Mouse (Mus musculus) neural tube, embryonic 14.5 days (tissue): Measurements from ENCODE around the gene Zfp384. TPM values are rescaled to one million over a fixed set of nuclear protein-coding genes. Genes with fewer than 3 reads are reported as not detected.

Experiments
- ATAC-seq: fragments of 200-750 bp; cut with Nextera tagmentation; 2 replicates; pipeline ENCODE4 v1.8.0; 2017; ENCODE audit warnings: low read depth, mild to moderate bottlenecking, moderate TSS enrichment, moderate library complexity
- H3K27ac ChIP-seq: fragments of 300-500 bp; sonication (generic); 2 replicates; pipeline ENCODE4 v1.5.1; 2014; ENCODE audit warnings: low read depth, mild to moderate bottlenecking, control low read depth, low read length, moderate library complexity, mixed read lengths
- H3K27me3 ChIP-seq: fragments of 300-500 bp; sonication (generic); 2 replicates; pipeline ENCODE4 v1.6.1; 2014; ENCODE audit warnings: low read length; ENCODE audit not compliant: control insufficient read depth, insufficient read depth
- H3K36me3 ChIP-seq: fragments of 300-500 bp; sonication (generic); 2 replicates; pipeline ENCODE4 v1.6.1; 2014; ENCODE audit warnings: low read length, mixed read lengths; ENCODE audit not compliant: control insufficient read depth, insufficient read depth
- H3K4me1 ChIP-seq: fragments of 300-500 bp; sonication (generic); 2 replicates; pipeline ENCODE4 v1.6.1; 2014; ENCODE audit warnings: low read length; ENCODE audit not compliant: control insufficient read depth, insufficient read depth
- H3K4me2 ChIP-seq: fragments of 300-500 bp; sonication (generic); 2 replicates; pipeline ENCODE4 v1.6.1; 2014; ENCODE audit warnings: mild to moderate bottlenecking, low read depth, low read length, control low read depth
- H3K4me3 ChIP-seq: fragments of 300-500 bp; sonication (generic); 2 replicates; pipeline ENCODE4 v1.5.1; 2014; ENCODE audit warnings: low read depth, low read length, control low read depth, mixed read lengths
- H3K9ac ChIP-seq: fragments of 300-500 bp; sonication (generic); replicated peaks from 2 replicates; pipeline ENCODE4 v1.6.1; 2014; ENCODE audit warnings: low read depth, mild to moderate bottlenecking, control low read depth, low read length, mixed read lengths
- H3K9me3 ChIP-seq: fragments of 300-500 bp; sonication (generic); 2 replicates; pipeline ENCODE4 v1.6.1; 2016; ENCODE audit warnings: low read length; ENCODE audit not compliant: control insufficient read depth
- WGBS: fragments of 180-500 bp; shearing (Covaris S2); extraction: QIAGEN DNeasy Blood & Tissue Kit; methylation state at CpG from one replicate; pipeline ENCODE4 v1.1.7; 2014; 5-methylcytosine and 5-hydroxymethylcytosine counted together
- polyA plus RNA-seq: library from polyadenylated mRNA; unstranded; fragments of >200 nt; fragmentation: Nextera tagmentation; extraction: Ambion mirVana; gene quantifications from 2 replicates; pipeline ENCODE4 v1.2.1, GENCODE M21; 2014

The Zfp384 gene
- 12.3 and 16.5 TPM in 2 replicates for polyA plus RNA-seq

GRCm38 (mm10) chr6:125009129-125009180 is at the start of gene Zfp384:
Gene Zfp384, plus strand, starts transcription at chr6:125009145.
- Histone ChIP-seq H3K4me2 (peak within 1 kb of the TSS; percentile 95), H3K4me3 (peak within 1 kb of the TSS; percentile 68), H3K27ac (peak within 1 kb of the TSS; percentile 98), H3K27me3 (no peaks in the 10 kb centered on the region), H3K9ac (peak within 1 kb of the TSS; percentile 94), H3K4me1 (peaks cover 30% of the 10 kb centered on the region), H3K36me3 (peaks cover 17% of the 10 kb centered on the region), H3K9me3 (no peaks in the 10 kb centered on the region)
- 0% methylated on average over 3 of the region's 3 CpGs for WGBS
- no peak for ATAC-seq

- H3K27me3 ChIP-seq = no peaks in the 10 kb centered on the region
- no peak overlapping the region for H3K27ac ChIP-seq
- peaks cover 8% of the 10 kb centered on the region for H3K4me1 ChIP-seq
- peaks cover 36% of the 10 kb centered on the region for H3K36me3 ChIP-seq
- H3K4me2 ChIP-seq = no peak overlapping the region
- no peak overlapping the region for H3K4me3 ChIP-seq
- WGBS = 89% methylated on average over 13 of the region's 13 CpGs
- ATAC-seq = no peak
- H3K9ac ChIP-seq = no peak overlapping the region
- no peaks in the 10 kb centered on the region for H3K9me3 ChIP-seq
Observed at GRCm38 (mm10) chr6:124959960-124960359, 49.0 kb upstream of the Zfp384 start.

GRCm38 (mm10) chr6:124961021-124961420 is 47.9 kb upstream of the Zfp384 start:
- Histone ChIP-seq H3K36me3 (peaks cover 36% of the 10 kb centered on the region), H3K27me3 (no peaks in the 10 kb centered on the region), H3K27ac (no peak overlapping the region), H3K4me3 (no peak overlapping the region), H3K4me1 (peaks cover 10% of the 10 kb centered on the region), H3K9me3 (no peaks in the 10 kb centered on the region), H3K9ac (no peak overlapping the region), H3K4me2 (no peak overlapping the region)
- WGBS = 95% methylated on average over 12 of the region's 12 CpGs
- ATAC-seq = no peak

DNA sequence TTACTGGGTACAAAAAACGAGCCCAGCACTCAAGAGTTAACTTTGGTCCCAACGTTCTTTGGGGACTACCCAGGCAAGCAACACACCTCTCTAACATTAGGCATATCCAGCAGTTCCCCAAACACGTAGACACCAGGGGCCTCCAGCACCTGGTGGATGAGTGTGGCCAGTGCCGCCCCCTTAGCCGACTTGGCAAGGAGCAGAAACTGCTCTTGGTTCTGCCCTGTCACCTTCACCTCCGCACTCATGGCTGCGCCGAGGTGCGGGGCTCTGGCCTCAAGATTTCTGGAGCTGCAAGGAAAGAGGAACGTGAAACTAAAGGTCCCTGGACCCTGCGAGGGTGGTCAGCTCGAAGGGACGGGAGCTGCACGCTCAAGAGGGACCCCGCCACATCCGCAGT is 44.3 kb upstream of the Zfp384 start:
- no peaks in the 10 kb centered on the region for H3K9me3 ChIP-seq
- no peaks in the 10 kb centered on the region for H3K27me3 ChIP-seq
- H3K9ac ChIP-seq = peak overlapping the region; percentile 93
- H3K4me2 ChIP-seq = peak overlapping the region; percentile 94
- peaks cover 15% of the 10 kb centered on the region for H3K4me1 ChIP-seq
- peaks cover 17% of the 10 kb centered on the region for H3K36me3 ChIP-seq
- H3K4me3 ChIP-seq = peak overlapping the region; percentile 83
- 46% methylated on average over 16 of the region's 16 CpGs for WGBS
- H3K27ac ChIP-seq = peak overlapping the region; percentile 89; the same call in 1 of the 2 replicates
- peak; percentile 32 for ATAC-seq

DNA sequence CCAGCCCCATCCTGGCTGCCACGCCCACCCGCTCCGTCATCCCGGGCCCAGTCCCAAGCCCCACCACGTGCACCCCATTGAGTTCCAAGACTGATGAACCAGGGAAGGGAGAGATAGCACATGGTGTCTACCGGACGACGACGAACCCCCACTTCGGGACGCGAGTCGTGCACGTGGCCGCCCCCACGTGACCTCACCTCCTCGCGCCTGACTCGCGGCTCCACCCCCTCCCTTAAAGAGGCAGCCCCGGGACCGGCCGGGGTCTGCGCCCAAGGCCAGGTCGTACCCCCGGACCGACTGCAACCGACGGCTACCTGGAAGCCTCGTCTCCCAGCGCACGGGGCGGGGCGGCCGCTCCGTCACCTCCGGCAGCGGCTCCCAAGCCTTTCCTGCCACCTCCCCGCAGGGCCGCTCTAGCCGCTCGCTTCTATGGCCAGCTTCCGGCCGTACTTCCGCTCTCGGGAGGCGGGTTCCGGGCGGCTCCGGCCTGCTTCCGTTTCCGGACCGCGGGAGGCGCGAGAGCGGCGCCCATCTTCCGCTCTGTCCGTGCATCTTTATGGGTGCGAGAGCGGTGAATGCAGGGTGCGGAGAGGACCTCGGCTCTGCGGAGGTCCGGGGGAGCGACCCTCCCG is 43.7 kb upstream of the Zfp384 start, which contains the start of gene Cops7a:
Gene Cops7a, minus strand, starts transcription at position 451 of the 632 bp plus-strand sequence.
- ATAC-seq = peak; percentile 95
- H3K9ac ChIP-seq = peak within 1 kb of the TSS; percentile 93
- peak within 1 kb of the TSS; percentile 89 for H3K27ac ChIP-seq
- peaks cover 12% of the 10 kb centered on the region; the same call in 1 of the 2 replicates for H3K36me3 ChIP-seq
- peak within 1 kb of the TSS; percentile 83 for H3K4me3 ChIP-seq
- no peaks in the 10 kb centered on the region for H3K27me3 ChIP-seq
- 0% methylated on average over 56 of the region's 68 CpGs for WGBS
- H3K4me2 ChIP-seq = peak within 1 kb of the TSS; percentile 94
- no peaks in the 10 kb centered on the region for H3K9me3 ChIP-seq
- peaks cover 15% of the 10 kb centered on the region for H3K4me1 ChIP-seq

GRCm38 (mm10) chr6:124965747-124966146 is 43.2 kb upstream of the Zfp384 start:
- Histone ChIP-seq H3K27ac (peak overlapping the region; percentile 89), H3K27me3 (no peaks in the 10 kb centered on the region), H3K36me3 (peaks cover 12% of the 10 kb centered on the region; the same call in 1 of the 2 replicates), H3K9ac (peak overlapping the region; percentile 93), H3K9me3 (no peaks in the 10 kb centered on the region), H3K4me1 (peaks cover 15% of the 10 kb centered on the region), H3K4me3 (peak overlapping the region; percentile 83), H3K4me2 (peak overlapping the region; percentile 94)
- 15% methylated on average over 15 of the region's 15 CpGs for WGBS
- peak; percentile 25 for ATAC-seq

DNA sequence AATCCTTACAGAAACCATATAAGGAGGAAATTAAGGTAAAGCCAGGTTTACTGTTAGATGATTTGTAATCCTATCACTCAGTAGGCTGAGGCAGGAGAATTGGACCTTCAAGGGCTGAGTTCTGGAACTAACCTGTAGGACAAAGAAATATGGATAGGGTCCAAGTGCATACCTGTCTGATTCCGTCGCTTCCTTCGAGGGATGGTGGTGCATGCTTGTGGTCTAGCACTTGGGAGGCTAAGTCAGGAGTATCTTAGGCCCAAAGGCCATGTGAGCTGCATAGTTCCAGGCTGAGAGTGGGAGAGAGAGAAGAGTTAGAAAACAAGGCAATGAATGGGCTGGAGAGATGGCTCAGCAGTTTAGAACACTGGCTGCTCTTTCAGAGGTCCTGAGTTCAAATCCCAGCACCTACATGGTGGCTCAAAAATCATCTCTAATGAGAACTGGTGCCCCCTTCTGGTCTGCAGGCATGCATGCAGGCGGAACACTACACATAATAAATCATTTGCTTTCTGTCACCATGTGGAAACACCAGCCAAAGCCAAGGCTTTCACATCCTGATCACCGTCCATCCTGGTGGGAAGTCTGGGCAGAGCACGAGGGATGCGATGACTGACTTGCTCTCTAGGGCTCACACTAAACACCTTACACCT is 42.4 kb upstream of the Zfp384 start:
- Histone ChIP-seq H3K9ac (no peak overlapping the region), H3K27me3 (no peaks in the 10 kb centered on the region), H3K4me1 (peaks cover 15% of the 10 kb centered on the region), H3K4me2 (peak overlapping the region; percentile 94; the same call in 1 of the 2 replicates), H3K4me3 (no peak overlapping the region; the same call in 1 of the 2 replicates), H3K36me3 (0 out of 2 replicates have a peak, but pooled peaks cover 8% of the 10 kb centered on the region), H3K9me3 (no peaks in the 10 kb centered on the region), H3K27ac (no peak overlapping the region)
- WGBS = 96% methylated on average over 7 of the region's 7 CpGs
- ATAC-seq = no peak

DNA sequence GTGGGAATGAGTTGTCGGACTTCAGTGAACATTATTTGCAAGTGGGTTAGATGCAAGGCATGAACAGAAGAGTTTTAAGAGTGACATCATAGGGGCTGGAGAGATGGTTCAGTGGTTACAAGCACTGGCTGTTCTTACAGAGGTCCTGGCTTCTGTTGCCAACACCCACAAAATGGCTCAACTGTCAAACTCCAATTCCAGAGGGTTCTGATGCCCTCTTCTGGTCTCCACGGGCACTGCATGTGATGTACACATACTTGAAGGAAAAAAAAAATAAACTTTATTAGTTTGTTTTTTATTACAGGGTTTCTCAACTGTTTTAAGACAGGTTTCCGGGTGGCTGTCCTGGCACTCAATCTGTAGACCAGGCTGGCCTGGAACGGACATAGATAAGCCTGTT is 41.2 kb upstream of the Zfp384 start:
- no peaks in the 10 kb centered on the region for H3K27me3 ChIP-seq
- WGBS = 79% methylated on average over 4 of the region's 4 CpGs
- H3K4me1 ChIP-seq = peaks cover 15% of the 10 kb centered on the region
- no peak overlapping the region for H3K27ac ChIP-seq
- H3K4me3 ChIP-seq = no peak overlapping the region
- H3K9ac ChIP-seq = no peak overlapping the region
- no peaks in the 10 kb centered on the region for H3K36me3 ChIP-seq
- ATAC-seq = no peak
- no peaks in the 10 kb centered on the region for H3K9me3 ChIP-seq
- H3K4me2 ChIP-seq = no peak overlapping the region

GRCm38 (mm10) chr6:124992241-124992640 is 16.7 kb upstream of the Zfp384 start:
- no peak overlapping the region for H3K27ac ChIP-seq
- no peak for ATAC-seq
- H3K27me3 ChIP-seq = peaks cover 3% of the 10 kb centered on the region; the same call in 1 of the 2 replicates
- peaks cover 3% of the 10 kb centered on the region; the same call in 1 of the 2 replicates for H3K4me1 ChIP-seq
- no peak overlapping the region for H3K9ac ChIP-seq
- no peaks in the 10 kb centered on the region for H3K36me3 ChIP-seq
- no peak overlapping the region for H3K4me3 ChIP-seq
- 68% methylated on average over 4 of the region's 4 CpGs for WGBS
- H3K9me3 ChIP-seq = no peaks in the 10 kb centered on the region
- no peak overlapping the region for H3K4me2 ChIP-seq
